Mouse (Mus musculus) embryo, embryonic 10 days (tissue): ENCODE measurements at regions not wholly inside any gene's neighbourhood (a gene's known extent, or its start where the extent isn't known, plus 50 kb on each side); places are given as distances from the start of the nearest gene placed in this dataset.
"Not testable (repeated sequence)": the region's sequence is repeated elsewhere in the genome, so short reads cannot be mapped to it uniquely, and the experiment has no call there.

Experiments used
- DNase-seq: peaks from one replicate; pipeline ENCODE4 v3.0.0-alpha.2; 2015; ENCODE audit warnings: low spot score

DNA sequence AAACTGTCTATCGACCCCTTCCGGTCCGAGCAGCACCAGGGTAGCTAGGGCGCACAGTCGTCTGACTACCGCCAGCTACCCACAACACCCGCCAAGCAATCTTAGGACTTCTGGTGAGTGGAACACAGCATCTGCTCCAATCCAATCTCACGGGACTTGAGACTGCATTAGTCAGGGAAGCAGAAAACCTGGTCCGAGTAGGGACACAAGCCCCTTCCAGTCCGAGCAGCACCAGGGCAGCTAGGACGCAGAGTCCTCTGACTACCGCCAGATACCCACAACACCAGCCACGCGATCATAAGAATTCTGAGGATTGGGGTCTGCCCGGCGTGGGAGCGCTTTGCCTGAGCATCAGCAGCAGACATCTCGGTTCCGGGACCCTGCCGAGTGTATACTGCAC is 79.6 kb downstream of the Gm10715 start:
- DNase-seq: not testable (repeated sequence)

DNA sequence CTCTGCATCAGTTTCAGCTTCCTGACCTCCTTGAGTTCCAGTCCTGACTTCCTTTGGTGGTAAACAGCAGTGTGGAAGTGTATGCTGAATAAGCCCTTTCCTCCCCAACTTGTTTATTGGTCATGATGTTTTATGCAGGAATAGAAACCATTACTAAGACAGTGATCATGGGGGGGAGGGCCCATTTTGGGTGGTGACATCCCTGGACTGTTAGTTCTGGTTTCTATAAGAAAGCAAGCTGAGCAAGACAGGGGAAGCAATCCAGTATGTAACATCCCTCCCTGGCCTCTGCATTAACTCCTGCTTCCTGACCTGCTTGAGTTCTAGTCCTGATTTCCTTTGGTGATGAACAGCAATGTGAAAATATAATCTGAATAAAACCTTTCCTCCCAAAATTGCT is 124.5 kb downstream of the Gm10715 start:
- DNase-seq: no peak

DNA sequence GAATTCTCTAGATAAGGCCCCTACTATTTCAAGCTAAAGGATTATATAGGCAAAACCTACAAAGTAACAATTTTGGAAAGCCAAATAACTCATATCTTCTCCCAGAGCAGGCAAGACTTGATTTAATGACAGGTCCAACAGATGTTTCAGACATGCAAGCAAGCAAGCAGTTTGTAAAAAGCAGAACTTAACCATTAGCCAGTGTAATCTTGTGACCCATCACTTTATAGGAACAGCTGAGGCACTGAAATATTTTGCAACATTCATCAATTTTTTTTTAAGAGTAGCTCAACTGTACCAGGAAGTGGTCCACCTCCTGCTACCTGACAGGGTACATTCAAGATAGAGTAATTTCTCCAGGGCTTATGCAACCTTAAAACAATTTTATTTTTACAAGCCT is 147.7 kb downstream of the Gm10715 start:
- no peak for DNase-seq

DNA sequence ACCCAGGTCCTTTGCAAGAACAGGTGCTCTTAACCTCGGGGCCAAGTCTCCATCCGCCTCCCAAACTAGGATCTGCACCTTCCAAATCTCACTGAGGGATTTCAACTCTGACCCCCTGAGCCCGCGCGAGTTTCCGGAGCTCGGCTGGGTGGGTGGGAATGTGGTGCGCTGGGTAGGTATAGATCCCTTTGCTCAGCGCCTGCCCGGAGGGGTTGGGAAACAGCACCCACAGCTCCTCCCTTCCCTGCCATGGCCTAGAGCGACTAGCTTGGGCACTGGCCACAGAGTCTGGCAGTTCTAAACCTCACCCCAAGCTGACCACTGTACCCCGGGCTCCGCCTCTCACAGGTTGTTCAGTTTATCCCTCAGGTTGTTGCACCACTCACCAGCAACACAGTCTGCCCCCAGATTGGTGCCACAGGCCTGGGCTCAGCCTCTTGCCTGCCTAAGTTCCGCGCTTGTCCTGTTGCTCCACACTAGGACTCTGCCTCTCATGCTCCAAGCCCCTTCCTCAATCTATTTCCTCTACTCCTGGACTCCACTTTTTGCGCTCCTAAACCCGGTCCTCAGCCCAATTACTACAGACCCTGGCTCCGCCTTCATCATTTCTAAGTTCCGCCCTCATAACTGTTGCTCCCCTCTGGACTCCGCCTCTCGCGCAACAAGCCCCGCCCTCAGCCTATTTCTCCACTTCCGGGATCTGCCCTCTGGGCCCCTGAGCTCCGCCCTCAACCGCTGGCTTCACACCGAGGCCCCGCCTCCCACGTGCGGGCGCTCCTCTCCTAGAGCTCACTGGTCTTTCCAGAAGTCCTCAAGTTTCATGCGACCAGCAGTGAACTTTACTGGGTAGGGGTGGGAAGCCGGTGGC is 135.6 kb upstream of the Alkbh8 start:
- DNase-seq: no peak

DNA sequence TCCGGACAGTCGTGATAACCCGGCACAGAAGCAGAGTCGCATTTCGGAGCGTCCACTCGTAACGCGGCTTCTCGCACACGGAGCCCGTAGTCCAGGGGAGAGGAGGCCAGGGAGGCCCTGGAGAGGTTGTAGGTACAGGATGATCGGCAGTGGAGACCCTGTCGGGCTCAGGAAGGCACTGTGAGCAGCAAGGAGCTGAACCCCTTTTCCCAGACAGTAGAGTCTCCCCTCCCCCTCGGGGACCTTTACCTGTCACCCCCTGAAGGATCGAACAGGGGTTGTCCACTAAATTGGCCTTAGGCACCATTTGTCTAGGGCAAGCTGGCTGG is 135.0 kb upstream of the Alkbh8 start:
- DNase-seq: not testable (repeated sequence)

DNA sequence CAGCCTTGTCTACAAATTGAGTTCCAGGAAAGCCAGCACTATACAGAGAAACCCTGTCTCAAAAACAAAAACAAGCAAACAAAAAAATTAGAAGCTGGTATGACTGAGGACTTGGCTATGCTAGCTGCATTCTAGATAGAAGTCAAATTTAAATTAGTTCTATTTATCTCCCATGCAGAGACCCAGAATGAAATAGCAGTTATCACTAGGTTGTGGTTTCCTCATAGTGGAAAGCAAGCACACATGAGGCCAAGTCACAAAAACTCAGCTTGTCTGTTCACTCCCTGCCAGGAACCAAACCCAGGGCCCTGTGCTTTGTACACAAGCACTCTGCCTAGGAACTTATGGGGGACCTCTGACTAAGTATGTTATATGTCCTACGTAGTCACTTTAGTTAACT is 126.8 kb upstream of the Alkbh8 start:
- not testable (repeated sequence) for DNase-seq

DNA sequence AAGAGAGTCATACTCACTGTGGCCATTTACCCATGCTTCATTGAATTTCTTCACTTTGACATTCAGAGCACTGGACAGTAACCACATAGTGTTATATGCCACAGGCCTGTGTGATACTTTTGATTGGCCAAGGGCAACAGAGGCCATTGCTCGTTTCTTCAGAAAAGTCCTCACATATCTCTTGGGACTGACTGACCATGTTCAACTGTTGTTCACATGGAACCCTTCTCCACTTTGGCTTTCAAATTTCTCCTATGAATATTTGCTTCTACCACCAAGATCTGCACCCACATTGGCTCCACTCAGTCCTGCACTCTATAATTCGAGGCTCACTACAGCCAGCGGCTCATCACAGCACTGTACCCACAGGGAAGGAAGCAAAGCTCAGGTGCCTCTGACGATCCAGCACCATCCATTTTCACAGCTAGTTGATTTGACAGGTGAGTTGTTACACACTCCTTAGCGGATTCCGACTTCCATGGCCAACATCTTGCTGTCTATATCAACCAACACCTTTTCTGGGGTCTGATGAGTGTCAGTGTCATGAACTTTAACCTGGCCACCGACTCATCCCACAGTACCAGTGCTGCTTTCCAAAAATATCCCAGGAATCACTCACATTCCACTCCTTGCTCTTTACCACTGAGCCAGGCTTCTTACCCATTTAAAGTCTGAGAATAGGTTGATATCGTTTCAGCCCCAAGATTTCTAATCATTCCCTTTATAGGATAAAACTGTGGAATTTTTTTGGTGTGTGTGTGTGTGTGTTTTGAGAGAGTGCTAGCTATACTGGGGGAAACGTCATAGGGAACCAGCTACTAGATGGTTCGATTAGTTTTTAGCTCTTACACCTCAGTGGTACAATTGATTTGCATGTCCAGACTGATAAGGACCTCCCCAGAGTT is 76.3 kb upstream of the Alkbh8 start:
- peak; percentile 97 for DNase-seq

DNA sequence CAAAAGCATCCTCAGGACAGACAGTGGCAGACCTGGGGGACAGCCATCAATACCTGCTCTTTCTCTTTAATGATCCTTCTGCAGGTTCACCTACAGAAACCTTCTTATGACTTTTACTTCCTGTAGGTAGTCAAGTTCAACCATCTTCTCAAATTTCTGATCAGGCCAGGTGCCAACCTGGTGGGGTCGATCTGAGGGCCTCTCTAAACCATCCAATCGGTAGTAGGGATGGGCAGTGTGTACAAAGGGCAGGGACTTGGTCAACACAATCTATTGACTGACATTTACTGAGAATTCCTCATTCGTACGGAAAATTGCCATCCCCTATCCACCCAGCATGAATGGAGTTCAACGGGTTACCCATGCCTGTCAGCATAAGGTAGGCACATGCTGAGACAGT is 74.8 kb upstream of the Alkbh8 start:
- DNase-seq: no peak

DNA sequence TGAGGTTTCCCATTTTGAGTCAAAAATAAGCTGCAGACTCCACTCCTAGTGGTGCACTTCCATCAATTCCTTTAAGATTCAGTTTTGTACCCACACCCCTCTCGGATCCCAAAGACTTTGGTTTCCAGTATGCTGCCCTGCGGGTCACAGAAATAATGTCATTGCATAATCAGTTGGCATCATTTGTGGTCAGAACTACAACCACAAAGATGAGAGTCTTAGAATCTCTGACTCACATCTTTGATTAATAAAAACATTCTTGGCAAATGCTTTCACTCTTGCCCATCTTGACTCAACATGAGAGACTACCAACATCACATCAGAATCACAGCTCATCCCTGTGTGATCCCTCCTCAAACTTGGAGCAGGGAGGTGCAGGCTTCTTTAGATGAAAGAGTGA is 74.1 kb upstream of the Alkbh8 start:
- DNase-seq: no peak

DNA sequence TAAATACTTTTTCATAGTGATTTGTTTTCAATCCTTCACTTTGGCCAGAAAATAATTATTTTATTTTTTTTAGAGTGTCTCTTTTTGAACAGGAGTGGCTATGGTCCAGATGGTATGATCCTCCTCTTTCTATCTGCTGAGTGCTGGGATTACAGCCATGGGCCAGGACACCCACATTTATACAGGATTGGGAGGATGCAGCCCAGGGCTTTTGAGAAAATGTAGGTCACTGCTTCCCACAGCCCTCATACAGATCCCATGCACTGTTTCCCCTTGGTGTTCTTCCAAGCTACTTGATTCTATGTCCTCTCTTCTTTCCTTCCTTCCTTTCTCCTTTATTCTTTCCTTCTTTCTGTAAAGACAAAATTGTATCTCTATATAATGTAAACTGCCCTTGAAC is 70.5 kb upstream of the Alkbh8 start:
- no peak for DNase-seq

DNA sequence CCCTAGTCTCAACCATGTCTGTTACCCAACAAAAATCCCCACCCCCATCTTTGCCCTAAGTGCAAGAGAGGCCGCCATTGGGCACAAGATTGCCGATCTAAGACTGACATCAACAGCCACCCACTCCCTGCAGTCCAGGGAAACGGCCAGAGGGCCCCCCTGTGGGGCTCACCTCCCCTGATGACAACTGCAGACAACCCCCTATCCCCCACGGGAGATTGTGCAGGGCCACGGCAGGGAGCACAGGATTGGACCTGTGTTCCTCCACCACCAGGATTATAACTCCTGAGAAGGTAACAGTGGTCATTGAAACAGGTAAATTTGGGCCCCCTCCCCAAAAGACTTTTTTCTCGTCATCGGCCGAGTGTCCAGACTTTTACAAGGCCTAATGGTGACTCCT is 54.4 kb upstream of the Alkbh8 start:
- not testable (repeated sequence) for DNase-seq

DNA sequence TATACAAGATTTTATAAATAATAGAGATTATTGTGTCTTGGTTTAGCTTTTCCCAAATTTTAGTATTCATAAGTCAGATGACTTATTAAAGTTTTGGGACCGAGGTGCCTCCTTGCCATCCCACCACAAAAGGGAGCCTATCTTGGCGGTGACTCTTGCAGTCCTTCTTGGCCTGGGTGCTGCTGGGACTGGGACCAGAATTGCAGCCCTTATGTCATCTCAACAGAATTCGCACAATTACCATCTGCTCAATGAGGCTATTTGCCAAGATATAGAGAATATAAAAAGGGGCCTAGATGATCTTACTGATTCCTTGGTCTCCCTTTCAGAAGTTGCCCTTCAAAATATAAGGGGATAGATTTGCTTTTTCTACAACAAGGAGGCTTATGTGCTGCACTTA is 53.0 kb upstream of the Alkbh8 start:
- not testable (repeated sequence) for DNase-seq

DNA sequence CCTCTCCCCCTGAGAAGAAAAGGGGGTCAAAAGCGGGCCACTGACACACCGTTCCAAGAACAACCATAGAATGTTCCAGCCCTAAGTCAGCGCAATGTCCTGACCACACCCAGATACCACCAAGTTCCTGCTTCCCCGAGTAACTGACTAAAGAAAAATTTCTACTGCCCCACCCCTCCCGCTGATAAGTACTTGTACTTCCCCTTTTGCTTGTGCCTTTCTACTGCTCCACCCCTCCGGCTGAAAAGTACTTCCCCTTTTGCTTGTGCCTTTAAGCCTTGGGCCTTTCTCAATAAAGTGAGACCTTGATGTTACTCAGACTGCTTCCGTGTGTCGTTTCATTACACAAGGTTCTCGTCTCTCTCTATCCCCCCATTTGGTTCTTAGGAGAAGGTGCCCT is 51.6 kb upstream of the Alkbh8 start:
- DNase-seq: not testable (repeated sequence)
